Mouse (Mus musculus): Measurements from ENCODE around the gene Tia1.

Tia1 gene

DNA sequence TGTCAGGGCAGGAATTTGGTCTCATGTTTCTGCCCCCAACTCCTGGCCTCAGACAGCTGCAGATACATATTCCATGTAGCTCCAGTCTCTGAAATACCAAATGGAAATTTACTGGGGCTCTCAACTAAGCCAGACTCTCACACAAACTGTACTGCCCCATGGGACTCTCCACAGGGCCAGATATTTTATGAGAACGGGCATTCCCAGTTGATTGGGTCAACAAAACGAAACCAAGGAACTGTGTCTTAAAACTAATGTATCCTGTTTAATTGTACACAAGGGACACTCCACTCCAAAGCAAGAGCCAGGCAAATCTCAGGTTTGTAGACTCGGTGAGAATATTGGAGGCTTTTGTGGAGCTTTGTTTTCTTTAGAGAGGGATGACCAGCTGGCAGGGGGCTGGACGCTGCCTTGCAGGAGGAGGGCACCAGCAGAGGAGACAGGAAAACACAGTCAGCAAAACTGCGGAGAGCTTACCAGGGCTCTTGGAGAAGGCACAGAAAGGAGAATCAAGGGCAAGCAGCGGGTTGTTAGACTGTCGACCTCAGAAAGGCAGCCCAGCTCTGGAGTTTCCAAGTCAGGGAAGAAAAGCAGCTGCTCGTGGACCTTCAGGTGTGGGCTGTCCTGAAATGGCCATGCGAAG, 76.3 kb downstream of the Tia1 start:
- DNase-seq (ENCODE audit: low spot score in 2 of 2) = peak; percentile 79 to 86

- no peak for DNase-seq (ENCODE audit: low spot score in 2 of 2)
Observed at GRCm38 (mm10) chr6:86481871-86482270, 77.9 kb downstream of the Tia1 start.

Measured in heart, adult 9 months (tissue).